Mouse (Mus musculus) natural killer cell, adult 2 months (primary cell): Measurements from ENCODE around the gene Lrg1.

Experiments
- DNase-seq, 2 experiments: peaks; one replicate each; pipeline ENCODE4 v3.0.0; 2022; ENCODE audit warnings: low spot score in 2 of 2

Lrg1 gene

GRCm38 (mm10) chr17:56121826-56122225 lies at the start of gene Lrg1:
TSS of gene Lrg1 (minus strand) at chr17:56122001.
- no peak for DNase-seq

GRCm38 (mm10) chr17:56171456-56171855 lies 49.7 kb upstream of the Lrg1 start:
- DNase-seq, result no peak

GRCm38 (mm10) chr17:56170636-56171035 lies 48.8 kb upstream of the Lrg1 start:
- no peak for DNase-seq

GRCm38 (mm10) chr17:56169830-56170229 lies 48.0 kb upstream of the Lrg1 start:
- DNase-seq, result no peak

GRCm38 (mm10) chr17:56165671-56166070 lies 43.9 kb upstream of the Lrg1 start:
- no peak for DNase-seq

GRCm38 (mm10) chr17:56164510-56164909 lies 42.7 kb upstream of the Lrg1 start:
- no peak for DNase-seq

- DNase-seq, result peak in 1 of 2 experiments; percentile 11
Observed at GRCm38 (mm10) chr17:56163523-56164102, 41.8 kb upstream of the Lrg1 start.

GRCm38 (mm10) chr17:56162231-56162774 lies 40.5 kb upstream of the Lrg1 start, which contains the start of gene Tnfaip8l1:
TSS of gene Tnfaip8l1 (plus strand) at chr17:56162477.
- peak; percentile 85 to 88 for DNase-seq

GRCm38 (mm10) chr17:56159729-56160128 lies 37.9 kb upstream of the Lrg1 start:
- peak in 1 of 2 experiments; percentile 18 for DNase-seq

GRCm38 (mm10) chr17:56153643-56154042 lies 31.8 kb upstream of the Lrg1 start:
- DNase-seq, result no peak

- DNase-seq, result no peak
Observed at GRCm38 (mm10) chr17:56149897-56150296, 28.1 kb upstream of the Lrg1 start.

- no peak for DNase-seq
Observed at GRCm38 (mm10) chr17:56148790-56149618, 27.2 kb upstream of the Lrg1 start.

- DNase-seq, result peak in 1 of 2 experiments; percentile 28
Observed at GRCm38 (mm10) chr17:56148280-56148679, 26.5 kb upstream of the Lrg1 start.

GRCm38 (mm10) chr17:56147420-56147819 lies 25.6 kb upstream of the Lrg1 start:
- DNase-seq, result no peak

GRCm38 (mm10) chr17:56146131-56146530 lies 24.3 kb upstream of the Lrg1 start:
- no peak for DNase-seq

GRCm38 (mm10) chr17:56144546-56144945 lies 22.7 kb upstream of the Lrg1 start:
- no peak for DNase-seq

- DNase-seq, result no peak
Observed at GRCm38 (mm10) chr17:56141702-56142605, 20.2 kb upstream of the Lrg1 start.

GRCm38 (mm10) chr17:56139858-56140595 lies 18.2 kb upstream of the Lrg1 start, which contains the start of gene Sema6b:
TSS of gene Sema6b (minus strand) at chr17:56140343.
- no peak for DNase-seq

GRCm38 (mm10) chr17:56139355-56139754 lies 17.6 kb upstream of the Lrg1 start:
- no peak for DNase-seq

GRCm38 (mm10) chr17:56137839-56138613 lies 16.2 kb upstream of the Lrg1 start:
- no peak for DNase-seq
